Mouse (Mus musculus) adrenal gland, postnatal 36 days (tissue): ENCODE results near the gene Rfc3. TPM values are rescaled to one million over a fixed set of nuclear protein-coding genes. Genes with fewer than 3 reads are reported as not detected.
"Not testable (repeated sequence)": the region's sequence is repeated elsewhere in the genome, so short reads cannot be mapped to it uniquely, and the experiment has no call there.

ENCODE experiments used
- DNase-seq, 2 experiments: peaks; one replicate each; pipeline ENCODE4 v3.0.0; 2021; ENCODE audit warnings: mixed read lengths in 1 of 2
- long read RNA-seq, 2 experiments: library from polyadenylated mRNA; stranded (forward); transcript quantifications; one replicate each; pipeline ENCODE4 v2.0.0; 2021; ENCODE audit warnings: borderline sequencing depth in 2 of 2
- total RNA-seq, 2 experiments: library from RNA; stranded (reverse); gene quantifications; 2 replicates each; pipeline ENCODE4 v1.2.3; 2021

The Rfc3 gene
- 10 to 100 TPM; 16.7 to 18.9 TPM for total RNA-seq
- long read RNA-seq, experiment 1, transcript Rfc3-201 (9 exons, 1,317 nt): major isoform, 13 of 19 reads
- long read RNA-seq, experiment 1, partial matches to known transcripts: 0 of 19 reads
- long read RNA-seq, experiment 1, other reads (novel, unspliced or antisense): 5 of 19 reads
- long read RNA-seq, experiment 2, partial matches to known transcripts: 1 of 5 reads
- long read RNA-seq, experiment 2, other reads (novel, unspliced or antisense): 1 of 5 reads

- DNase-seq: peak; percentile 97 to 98
These were observed at the start of gene Rfc3 for GRCm38 (mm10) chr5:151650700-151651410. TSS of gene Rfc3 (minus strand) at chr5:151651242.

GRCm38 (mm10) chr5:151693636-151694035 is 42.6 kb upstream of the Rfc3 start:
- not testable (repeated sequence) for DNase-seq

- peak; percentile 81 to 85 for DNase-seq
These were observed 35.8 kb upstream of the Rfc3 start for GRCm38 (mm10) chr5:151686606-151687525.

- no peak for DNase-seq
These were observed 11.2 kb upstream of the Rfc3 start for GRCm38 (mm10) chr5:151662207-151662606.

GRCm38 (mm10) chr5:151651411-151651784 is 356 bp upstream of the Rfc3 start:
- no peak for DNase-seq

GRCm38 (mm10) chr5:151644845-151645244 is 6.2 kb downstream of the Rfc3 start:
- DNase-seq: peak in 1 of 2 experiments; percentile 35

- DNase-seq: no peak
These were observed 8.2 kb downstream of the Rfc3 start for GRCm38 (mm10) chr5:151642867-151643266.

- DNase-seq: no peak
These were observed 8.9 kb downstream of the Rfc3 start for GRCm38 (mm10) chr5:151642102-151642501.

GRCm38 (mm10) chr5:151605921-151606320 is 45.1 kb downstream of the Rfc3 start, which contains the start of gene Vmn2r18:
TSS of gene Vmn2r18 (minus strand) at chr5:151606021.
- no peak for DNase-seq

- DNase-seq: no peak
These were observed 49.3 kb downstream of the Rfc3 start for GRCm38 (mm10) chr5:151601696-151602095.

Other genes with a start within 250 kb of the Rfc3 start
- not detected for gene Gm42906, start 223.1 kb downstream of the Rfc3 start, total RNA-seq
- gene Vmn2r18, start 45.2 kb downstream of the Rfc3 start, total RNA-seq: not detected